Mouse (Mus musculus): ENCODE data around the gene Mogs. TPM values are rescaled to one million over a fixed set of nuclear protein-coding genes. Genes with fewer than 3 reads are reported as not detected.

The Mogs gene
- polyA plus RNA-seq, 1 experiment from 2014 or later, result 8.3 TPM

DNA sequence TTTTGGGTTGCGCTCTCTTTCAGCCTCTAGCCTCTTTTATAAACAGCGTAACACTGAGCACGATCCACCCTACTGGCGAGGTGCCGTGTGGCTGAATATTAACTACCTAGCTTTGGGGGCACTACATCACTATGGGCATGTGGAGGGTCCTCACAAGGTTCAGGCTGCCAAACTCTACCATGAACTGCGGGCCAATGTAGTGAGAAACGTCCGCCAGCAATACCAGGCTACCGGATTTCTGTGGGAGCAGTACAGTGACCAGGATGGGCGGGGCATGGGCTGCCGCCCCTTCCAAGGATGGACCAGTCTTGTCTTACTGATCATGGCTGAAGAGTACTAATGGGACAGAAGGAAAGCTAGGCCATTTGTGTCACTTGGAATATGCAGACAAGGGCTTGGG lies 3.1 kb downstream of the Mogs start:
- H3K4me1 ChIP-seq (ENCODE audit: control insufficient read depth, insufficient read depth, low read length), result peaks cover 34% of the 10 kb centered on the region
- H3K27ac ChIP-seq (ENCODE audit: low read length), result no peak overlapping the region
- H3K36me3 ChIP-seq (ENCODE audit: control insufficient read depth, insufficient read depth, low read length), result peaks cover 12% of the 10 kb centered on the region
- H3K9me3 ChIP-seq (replicated peaks; ENCODE audit: control insufficient read depth, low read length), result no peaks in the 10 kb centered on the region
- H3K9ac ChIP-seq (ENCODE audit: low read length), result no peak overlapping the region
- H3K27me3 ChIP-seq (ENCODE audit: control insufficient read depth, insufficient read depth, low read length), result no peaks in the 10 kb centered on the region
- no peak overlapping the region for H3K4me3 ChIP-seq (replicated peaks; ENCODE audit: low read length)
- ATAC-seq (ENCODE audit: insufficient read depth, low FRiP score), result no peak
- H3K4me2 ChIP-seq (ENCODE audit: low read depth, low read length), result no peak overlapping the region
- 78% methylated on average over 11 of the region's 11 CpGs for WGBS

DNA sequence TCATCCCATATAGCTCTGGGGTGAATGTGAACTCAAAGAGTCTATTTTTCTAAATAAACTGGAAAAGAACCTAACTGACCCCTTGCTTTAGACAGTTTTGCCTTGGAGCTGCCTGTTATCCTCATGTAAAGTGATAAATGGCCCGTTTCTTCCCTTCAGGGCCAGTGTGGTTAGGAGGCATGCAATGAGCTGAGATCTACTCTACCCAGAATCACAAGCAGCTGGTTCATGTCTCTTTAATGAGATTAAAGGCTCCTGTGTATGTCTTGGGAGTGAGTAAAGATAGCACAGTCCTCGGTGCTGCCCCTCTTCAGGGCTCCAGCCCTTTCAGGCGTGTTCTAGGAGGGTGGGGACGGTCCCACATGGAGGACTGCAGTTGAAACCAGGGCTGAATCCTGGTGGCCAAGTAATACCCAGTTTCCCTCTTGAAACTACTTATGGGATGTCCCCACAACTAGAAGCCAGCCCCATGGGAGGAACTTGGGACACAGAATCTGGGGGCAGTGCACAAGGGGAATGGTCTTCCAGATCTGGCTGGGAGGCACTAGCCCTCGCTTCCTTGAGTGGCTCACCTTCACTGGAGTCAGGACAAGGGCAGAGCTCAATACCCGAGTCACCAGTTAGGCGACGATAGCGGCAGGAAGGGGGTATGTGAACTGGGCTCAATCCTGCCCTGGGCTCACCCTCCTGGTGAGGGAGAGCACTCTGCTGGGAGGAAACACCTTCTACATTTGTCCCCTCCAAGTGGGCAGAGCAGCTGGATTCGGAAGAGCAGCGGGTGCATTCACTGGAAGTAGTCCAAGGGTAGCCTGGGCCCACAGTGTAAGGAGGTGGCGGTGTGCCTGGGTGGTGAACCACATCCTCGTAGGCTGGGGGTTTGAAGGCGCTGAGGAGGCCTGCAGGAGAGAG lies 3.8 kb downstream of the Mogs start:
- Histone ChIP-seq H3K27ac (ENCODE audit: low read length) (no peak overlapping the region), H3K9ac (ENCODE audit: low read length) (no peak overlapping the region), H3K4me3 (replicated peaks; ENCODE audit: low read length) (no peak overlapping the region), H3K9me3 (replicated peaks; ENCODE audit: control insufficient read depth, low read length) (no peaks in the 10 kb centered on the region), H3K36me3 (ENCODE audit: control insufficient read depth, insufficient read depth, low read length) (peaks cover 12% of the 10 kb centered on the region), H3K27me3 (ENCODE audit: control insufficient read depth, insufficient read depth, low read length) (no peaks in the 10 kb centered on the region), H3K4me2 (ENCODE audit: low read depth, low read length) (no peak overlapping the region), H3K4me1 (ENCODE audit: control insufficient read depth, insufficient read depth, low read length) (peaks cover 37% of the 10 kb centered on the region)
- ATAC-seq (ENCODE audit: insufficient read depth, low FRiP score), result no peak
- 68% methylated on average over 14 of the region's 14 CpGs for WGBS

DNA sequence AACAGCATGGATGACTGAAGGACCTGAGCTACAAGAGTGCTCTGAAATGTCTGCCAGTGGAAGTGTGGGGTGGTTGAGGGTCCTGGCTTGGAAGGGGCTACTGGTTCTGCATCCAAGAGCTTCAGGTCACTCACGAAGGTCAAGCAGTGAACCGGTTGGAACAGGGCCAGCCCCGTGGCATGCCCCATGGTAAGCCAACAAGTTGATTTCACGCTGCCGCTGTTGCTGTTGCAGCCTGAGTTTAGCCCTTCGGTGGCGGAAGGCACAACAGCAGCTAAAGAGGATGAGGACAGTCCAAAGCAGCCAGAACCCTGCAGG lies 4.4 kb downstream of the Mogs start:
- H3K4me3 ChIP-seq (replicated peaks; ENCODE audit: low read length), result no peak overlapping the region
- no peaks in the 10 kb centered on the region for H3K27me3 ChIP-seq (ENCODE audit: control insufficient read depth, insufficient read depth, low read length)
- ATAC-seq (ENCODE audit: insufficient read depth, low FRiP score), result no peak
- no peak overlapping the region for H3K27ac ChIP-seq (ENCODE audit: low read length)
- peak overlapping the region; percentile 17; the same call in 1 of the 2 replicates for H3K9ac ChIP-seq (ENCODE audit: low read length)
- H3K9me3 ChIP-seq (replicated peaks; ENCODE audit: control insufficient read depth, low read length), result no peaks in the 10 kb centered on the region
- H3K36me3 ChIP-seq (ENCODE audit: control insufficient read depth, insufficient read depth, low read length), result peaks cover 12% of the 10 kb centered on the region
- WGBS, result 74% methylated on average over 7 of the region's 7 CpGs
- H3K4me2 ChIP-seq (ENCODE audit: low read depth, low read length), result peak overlapping the region; percentile 91
- peaks cover 43% of the 10 kb centered on the region for H3K4me1 ChIP-seq (ENCODE audit: control insufficient read depth, insufficient read depth, low read length)

DNA sequence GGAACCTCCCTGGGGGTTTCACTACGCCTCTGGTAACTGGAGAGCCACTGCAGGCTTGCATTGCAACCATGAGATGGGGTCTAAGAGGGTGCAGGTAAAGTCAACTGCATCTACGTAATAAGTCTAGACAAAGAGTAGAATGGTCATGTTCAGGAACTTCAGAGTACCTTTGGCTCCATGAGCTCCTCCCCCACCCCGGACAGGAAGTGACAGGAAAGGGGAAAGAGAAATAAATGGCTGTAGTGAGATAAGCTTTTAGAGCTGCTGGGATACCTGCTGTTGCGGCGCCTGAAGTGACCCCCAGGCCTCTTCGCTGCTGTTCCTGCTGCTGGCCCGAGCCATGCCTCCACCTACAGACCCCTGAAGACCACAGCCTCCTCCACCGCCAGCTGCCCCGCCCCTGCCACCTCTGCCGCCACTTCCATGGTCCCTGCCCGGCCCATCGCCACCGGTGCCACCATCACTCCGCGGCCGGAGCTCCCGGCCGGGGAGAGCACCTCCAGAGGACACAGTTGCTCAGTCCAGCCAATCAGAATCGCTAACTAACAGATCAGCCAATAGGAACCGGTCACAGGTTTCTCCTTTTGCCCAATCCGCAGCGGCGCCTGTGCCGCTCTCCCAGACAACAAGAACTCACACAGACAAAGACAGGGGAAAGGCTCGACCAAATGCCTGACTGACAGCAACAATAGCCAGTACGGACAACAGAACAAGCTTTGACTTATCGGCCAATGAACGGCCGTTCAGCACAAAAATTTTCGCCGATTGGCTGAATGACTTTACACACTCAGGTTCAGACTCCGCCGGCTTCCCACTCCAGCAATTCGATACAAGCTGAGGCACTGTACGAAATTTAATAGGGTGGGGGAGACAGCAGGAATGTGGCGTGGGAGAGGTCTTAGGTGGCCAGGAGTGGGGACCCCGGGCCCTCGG lies 5.9 kb downstream of the Mogs start, which contains the start of gene Wbp1:
TSS of gene Wbp1 (minus strand) at position 630 of the 933 bp plus-strand sequence.
- peak within 1 kb of the TSS; percentile 98 for H3K27ac ChIP-seq (ENCODE audit: low read length)
- peaks cover 42% of the 10 kb centered on the region for H3K4me1 ChIP-seq (ENCODE audit: control insufficient read depth, insufficient read depth, low read length)
- no peaks in the 10 kb centered on the region for H3K27me3 ChIP-seq (ENCODE audit: control insufficient read depth, insufficient read depth, low read length)
- peak within 1 kb of the TSS; percentile 77 for H3K4me3 ChIP-seq (replicated peaks; ENCODE audit: low read length)
- H3K4me2 ChIP-seq (ENCODE audit: low read depth, low read length), result peak within 1 kb of the TSS; percentile 96
- peak; percentile 95 for ATAC-seq (ENCODE audit: insufficient read depth, low FRiP score)
- H3K9me3 ChIP-seq (replicated peaks; ENCODE audit: control insufficient read depth, low read length), result no peaks in the 10 kb centered on the region
- 1% methylated on average over 38 of the region's 38 CpGs for WGBS
- peak within 1 kb of the TSS; percentile 88 for H3K9ac ChIP-seq (ENCODE audit: low read length)
- H3K36me3 ChIP-seq (ENCODE audit: control insufficient read depth, insufficient read depth, low read length), result peaks cover 12% of the 10 kb centered on the region

DNA sequence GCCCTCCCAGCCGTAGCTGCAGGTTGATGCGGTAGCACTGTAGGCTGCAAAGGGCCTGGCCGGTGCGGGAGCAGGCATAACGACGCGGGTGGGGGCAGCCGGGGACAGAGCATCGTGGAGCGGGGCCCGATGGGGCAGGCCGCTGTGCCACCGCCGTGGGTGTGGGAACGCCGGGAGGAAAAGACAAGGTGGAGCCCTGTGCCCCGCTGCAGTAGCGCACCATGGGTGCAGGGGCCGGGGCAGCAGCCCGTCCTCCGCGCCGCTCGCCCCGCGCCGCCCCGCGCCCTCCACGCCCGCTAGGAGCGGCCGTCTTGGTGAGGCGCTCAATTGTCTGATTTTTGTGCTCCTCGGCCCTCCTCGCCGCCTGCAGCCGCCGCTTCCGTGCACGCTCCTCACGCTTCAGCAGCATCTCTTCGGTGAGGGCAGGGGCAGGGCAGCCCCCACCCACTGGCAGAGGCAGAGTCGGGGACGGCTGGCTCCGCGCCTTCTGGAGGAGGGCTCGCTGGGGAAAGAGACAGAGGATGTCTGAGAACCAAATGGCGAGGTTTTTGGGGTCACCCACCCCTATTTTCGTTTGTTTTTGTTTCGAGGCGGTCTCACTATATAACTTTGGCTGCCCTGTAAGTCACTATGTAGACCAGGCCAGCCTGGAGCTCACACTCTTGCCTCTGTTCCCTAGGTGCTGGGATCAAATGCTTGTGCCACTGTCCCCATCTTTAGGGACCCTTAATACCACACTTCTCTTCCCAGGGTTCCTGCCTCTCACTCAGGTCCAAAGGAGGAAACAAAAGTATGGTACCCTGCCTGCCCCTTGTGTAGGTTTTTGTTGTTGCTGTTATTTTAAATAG lies 6.8 kb downstream of the Mogs start:
- Histone ChIP-seq H3K27me3 (ENCODE audit: control insufficient read depth, insufficient read depth, low read length) (no peaks in the 10 kb centered on the region), H3K36me3 (ENCODE audit: control insufficient read depth, insufficient read depth, low read length) (peaks cover 12% of the 10 kb centered on the region), H3K4me1 (ENCODE audit: control insufficient read depth, insufficient read depth, low read length) (peaks cover 35% of the 10 kb centered on the region), H3K4me2 (ENCODE audit: low read depth, low read length) (peak overlapping the region; percentile 96), H3K9me3 (replicated peaks; ENCODE audit: control insufficient read depth, low read length) (no peaks in the 10 kb centered on the region), H3K9ac (ENCODE audit: low read length) (peak overlapping the region; percentile 88), H3K4me3 (replicated peaks; ENCODE audit: low read length) (peak overlapping the region; percentile 77), H3K27ac (ENCODE audit: low read length) (peak overlapping the region; percentile 98)
- 1% methylated on average over 51 of the region's 52 CpGs for WGBS
- ATAC-seq (ENCODE audit: insufficient read depth, low FRiP score), result peak; percentile 45; the same call in 1 of the 2 replicates

DNA sequence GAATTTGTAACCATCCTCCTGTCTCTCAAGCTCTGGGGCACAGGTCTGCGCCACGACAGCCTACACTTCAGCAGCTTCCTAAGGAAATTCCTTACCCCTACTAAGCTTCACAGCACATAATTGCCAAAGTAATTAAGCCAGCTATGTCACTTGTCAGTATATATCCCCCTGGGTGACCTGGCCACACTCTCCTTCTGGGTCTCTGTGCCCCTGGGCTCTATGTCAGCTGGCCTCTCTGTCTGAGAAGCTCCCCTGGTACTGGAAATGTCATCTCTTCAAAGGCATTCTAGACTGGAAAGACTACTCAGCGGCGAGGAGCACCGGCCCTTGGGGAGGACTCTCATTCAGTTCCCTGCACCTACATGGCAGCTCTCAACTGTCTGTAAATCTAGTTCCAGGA lies 7.7 kb downstream of the Mogs start:
- H3K36me3 ChIP-seq (ENCODE audit: control insufficient read depth, insufficient read depth, low read length), result peaks cover 9% of the 10 kb centered on the region
- no peak overlapping the region for H3K4me2 ChIP-seq (ENCODE audit: low read depth, low read length)
- H3K27me3 ChIP-seq (ENCODE audit: control insufficient read depth, insufficient read depth, low read length), result no peaks in the 10 kb centered on the region
- H3K9ac ChIP-seq (ENCODE audit: low read length), result peak overlapping the region; percentile 35; the same call in 1 of the 2 replicates
- no peak for ATAC-seq (ENCODE audit: insufficient read depth, low FRiP score)
- WGBS, result 81% methylated on average over 5 of the region's 5 CpGs
- no peak overlapping the region for H3K27ac ChIP-seq (ENCODE audit: low read length)
- H3K9me3 ChIP-seq (replicated peaks; ENCODE audit: control insufficient read depth, low read length), result no peaks in the 10 kb centered on the region
- H3K4me3 ChIP-seq (replicated peaks; ENCODE audit: low read length), result 0 out of 2 replicates have a peak overlapping the region, but pooled peaks have one; percentile 3
- H3K4me1 ChIP-seq (ENCODE audit: control insufficient read depth, insufficient read depth, low read length), result peaks cover 35% of the 10 kb centered on the region

DNA sequence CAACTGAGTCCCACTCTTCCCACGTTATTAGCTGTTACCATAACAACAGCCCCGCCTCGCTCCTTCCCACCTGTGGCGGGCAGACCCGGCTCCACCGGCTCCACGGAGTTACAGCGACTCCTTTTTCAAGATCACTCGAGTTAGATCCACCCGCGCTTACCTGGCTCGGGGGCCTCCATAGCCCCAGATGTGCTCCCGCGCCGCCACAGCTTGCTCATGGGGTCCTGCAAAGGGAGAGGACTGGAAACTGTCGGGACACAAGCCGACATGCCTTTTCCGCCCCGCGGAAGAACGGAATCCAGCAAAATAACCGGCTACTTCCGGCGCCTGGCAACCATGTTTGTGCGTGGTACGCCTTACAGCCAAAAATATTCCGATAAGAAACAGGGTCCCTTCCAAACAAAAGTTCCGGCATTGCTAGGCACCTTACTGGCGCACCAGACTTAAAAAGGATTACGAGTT lies 9.6 kb downstream of the Mogs start:
- ATAC-seq (ENCODE audit: insufficient read depth, low FRiP score), result 0 out of 2 replicates have a peak, but pooled peaks have one; percentile 7
- Histone ChIP-seq H3K4me3 (replicated peaks; ENCODE audit: low read length) (peak overlapping the region; percentile 80), H3K9ac (ENCODE audit: low read length) (peak overlapping the region; percentile 87), H3K36me3 (ENCODE audit: control insufficient read depth, insufficient read depth, low read length) (no peaks in the 10 kb centered on the region), H3K4me2 (ENCODE audit: low read depth, low read length) (peak overlapping the region; percentile 85), H3K27ac (ENCODE audit: low read length) (peak overlapping the region; percentile 62; the same call in 1 of the 2 replicates), H3K27me3 (ENCODE audit: control insufficient read depth, insufficient read depth, low read length) (no peaks in the 10 kb centered on the region), H3K9me3 (replicated peaks; ENCODE audit: control insufficient read depth, low read length) (no peaks in the 10 kb centered on the region), H3K4me1 (ENCODE audit: control insufficient read depth, insufficient read depth, low read length) (peaks cover 29% of the 10 kb centered on the region)
- WGBS, result 0% methylated on average over 30 of the region's 30 CpGs

DNA sequence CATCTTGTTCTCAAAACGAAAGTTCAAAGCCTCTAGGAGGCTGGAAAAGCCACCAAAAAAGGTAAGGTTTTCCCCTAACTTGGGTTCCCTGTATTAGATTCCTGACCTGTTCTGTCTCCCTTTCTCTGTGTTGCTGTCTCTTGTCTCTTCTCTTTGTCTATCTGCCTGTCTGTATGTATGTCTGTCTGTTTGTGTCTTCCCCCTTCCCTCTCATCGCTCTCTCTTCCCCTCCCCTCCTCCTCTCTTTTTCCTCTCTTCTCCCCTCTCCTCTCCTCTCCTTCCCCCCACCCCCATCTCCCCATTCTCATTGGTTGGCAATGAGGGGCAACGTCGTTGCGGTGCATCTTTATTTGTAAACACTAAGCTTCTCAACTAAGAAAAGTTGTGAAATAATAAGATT lies 10.0 kb downstream of the Mogs start, which contains the start of gene Ino80b:
TSS of gene Ino80b (minus strand) at position 101 of the 400 bp plus-strand sequence.
- Histone ChIP-seq H3K9me3 (replicated peaks; ENCODE audit: control insufficient read depth, low read length) (no peaks in the 10 kb centered on the region), H3K36me3 (ENCODE audit: control insufficient read depth, insufficient read depth, low read length) (no peaks in the 10 kb centered on the region), H3K27me3 (ENCODE audit: control insufficient read depth, insufficient read depth, low read length) (no peaks in the 10 kb centered on the region), H3K4me3 (replicated peaks; ENCODE audit: low read length) (peak within 1 kb of the TSS; percentile 80), H3K9ac (ENCODE audit: low read length) (peak within 1 kb of the TSS; percentile 87), H3K4me1 (ENCODE audit: control insufficient read depth, insufficient read depth, low read length) (peaks cover 25% of the 10 kb centered on the region), H3K4me2 (ENCODE audit: low read depth, low read length) (peak within 1 kb of the TSS; percentile 85), H3K27ac (ENCODE audit: low read length) (peak within 1 kb of the TSS; percentile 62; the same call in 1 of the 2 replicates)
- ATAC-seq (ENCODE audit: insufficient read depth, low FRiP score), result no peak
- WGBS, result 20% methylated on average over 5 of the region's 5 CpGs

Measured in stomach, embryonic 16.5 days (tissue).